Mouse (Mus musculus) lung, embryonic 14.5 days (tissue): ENCODE results near the gene Rab3il1. TPM values are rescaled to one million over a fixed set of nuclear protein-coding genes. Genes with fewer than 3 reads are reported as not detected.

Experiments
- ATAC-seq: fragments of 200-750 bp; cut with Nextera tagmentation; 2 replicates; pipeline ENCODE4 v1.8.0; 2017; ENCODE audit warnings: mild to moderate bottlenecking, moderate TSS enrichment, moderate library complexity; ENCODE audit not compliant: insufficient read depth
- DNase-seq: peaks from one replicate; pipeline ENCODE4 v3.0.0-alpha.2; 2015
- H3K27ac ChIP-seq: fragments of 300-500 bp; sonication (generic); 2 replicates; pipeline ENCODE4 v1.5.1; 2014; ENCODE audit warnings: low read depth, mild to moderate bottlenecking, moderate library complexity
- H3K27me3 ChIP-seq: fragments of 300-500 bp; sonication (generic); 2 replicates; pipeline ENCODE4 v1.6.1; 2014; ENCODE audit warnings: low read length, control low read depth; ENCODE audit not compliant: insufficient read depth
- H3K36me3 ChIP-seq: fragments of 300-500 bp; sonication (generic); 2 replicates; pipeline ENCODE4 v1.6.1; 2014; ENCODE audit warnings: control low read depth; ENCODE audit not compliant: insufficient read depth
- H3K4me1 ChIP-seq: fragments of 300-500 bp; sonication (generic); 2 replicates; pipeline ENCODE4 v1.6.1; 2014; ENCODE audit warnings: antibody characterized with exemption, control low read depth; ENCODE audit not compliant: insufficient read depth
- H3K4me2 ChIP-seq: fragments of 300-500 bp; sonication (generic); 2 replicates; pipeline ENCODE4 v1.6.1; 2014; ENCODE audit warnings: mild to moderate bottlenecking
- H3K4me3 ChIP-seq: fragments of 300-500 bp; sonication (generic); 2 replicates; pipeline ENCODE4 v1.5.1; 2014; ENCODE audit warnings: low read depth, low read length
- H3K9ac ChIP-seq: fragments of 300-500 bp; sonication (generic); 2 replicates; pipeline ENCODE4 v1.6.1; 2014
- H3K9me3 ChIP-seq: fragments of 300-500 bp; sonication (generic); 2 replicates; pipeline ENCODE4 v1.6.1; 2016; ENCODE audit warnings: low read depth, low read length, control low read depth
- CTCF ChIP-seq: IDR thresholded peaks from 2 replicates; pipeline ENCODE4 v1.5.1; 2016; ENCODE audit warnings: antibody characterized with exemption, low read depth
- WGBS: fragments of 180-500 bp; shearing (Covaris S2); extraction: QIAGEN DNeasy Blood & Tissue Kit; methylation state at CpG from one replicate; pipeline ENCODE4 v1.1.7; 2014; 5-methylcytosine and 5-hydroxymethylcytosine counted together
- polyA plus RNA-seq: library from polyadenylated mRNA; unstranded; fragments of >200 nt; fragmentation: Nextera tagmentation; extraction: Ambion mirVana; gene quantifications from 2 replicates; pipeline ENCODE4 v1.2.1, GENCODE M21; 2014

The Rab3il1 gene
- polyA plus RNA-seq: 30.9 and 34.0 TPM in 2 replicates

DNA sequence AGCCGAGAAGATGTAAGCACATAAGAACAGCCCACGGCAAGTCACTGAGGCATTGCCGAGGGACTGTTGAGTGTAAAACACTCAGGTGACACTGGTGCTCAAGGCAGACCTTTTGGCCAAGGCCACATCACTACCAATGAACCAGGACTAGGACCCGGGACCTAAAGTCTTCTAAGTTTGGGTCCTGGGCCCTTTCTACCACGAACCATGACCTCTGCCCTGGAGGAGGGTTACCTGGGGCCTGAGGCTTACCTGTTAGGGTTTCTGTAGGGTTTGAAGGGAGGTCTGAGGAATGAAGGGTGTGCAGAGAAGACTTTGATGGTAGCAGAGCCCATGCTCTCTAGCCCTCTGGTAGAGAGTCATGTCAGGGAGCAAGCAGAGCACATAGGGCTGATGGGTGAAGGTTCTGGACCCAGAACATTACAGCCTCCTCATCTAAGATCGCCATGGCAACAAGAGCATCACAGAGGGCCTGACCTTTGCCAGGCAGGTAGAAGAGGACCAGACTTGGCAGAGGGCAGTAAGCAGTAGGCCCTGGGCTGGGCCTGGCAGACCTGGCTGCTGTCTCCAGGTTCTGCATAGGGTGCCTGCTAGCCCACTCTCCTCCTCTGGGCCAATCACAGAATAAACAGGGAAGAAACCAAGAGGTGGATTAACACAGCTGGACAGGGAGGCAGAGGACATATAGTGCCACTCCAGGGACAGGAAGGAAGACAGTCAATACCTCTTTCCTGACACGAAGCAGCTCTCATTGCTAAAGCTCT is at the start of gene Rab3il1, which contains the start of gene Best1:
Gene Rab3il1, plus strand, starts transcription at position 464 of the 764 bp plus-strand sequence.
Gene Best1, minus strand, starts transcription at position 428 of the 764 bp plus-strand sequence.
- no peaks in the 10 kb centered on the region for H3K27me3 ChIP-seq
- H3K27ac ChIP-seq: no peak within 1 kb of the TSS
- no peaks in the 10 kb centered on the region for H3K4me1 ChIP-seq
- H3K36me3 ChIP-seq: no peaks in the 10 kb centered on the region
- no peak within 1 kb of the TSS for H3K9ac ChIP-seq
- H3K4me3 ChIP-seq: no peak within 1 kb of the TSS
- ATAC-seq (no peak), DNase-seq (no peak)
- H3K9me3 ChIP-seq: no peaks in the 10 kb centered on the region
- no peak within 1 kb of the TSS for H3K4me2 ChIP-seq
- 67% methylated on average over 7 of the region's 7 CpGs for WGBS
- no peak for TF ChIP-seq CTCF

DNA sequence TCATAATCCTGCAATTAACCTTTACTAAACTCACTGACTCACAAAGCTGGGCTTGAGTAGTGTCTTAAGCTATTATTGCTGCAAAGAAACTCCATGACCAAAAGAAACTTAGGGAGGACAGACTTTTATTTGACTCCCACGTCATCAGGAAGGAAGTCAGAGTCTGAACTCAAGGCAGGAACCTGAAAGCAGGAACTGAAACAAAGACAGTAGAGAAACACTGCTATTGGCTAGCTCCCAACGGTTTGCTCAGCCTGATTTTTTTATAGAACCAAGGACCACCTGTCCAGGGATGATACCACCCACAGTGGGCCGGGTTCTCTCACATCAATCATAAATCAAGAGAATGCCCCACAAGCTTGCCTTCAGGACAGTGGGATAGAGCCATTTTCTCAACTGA is 49.1 kb upstream of the Rab3il1 start:
- Histone ChIP-seq H3K4me1 (0 out of 2 replicates have a peak, but pooled peaks cover 8% of the 10 kb centered on the region), H3K27ac (no peak overlapping the region), H3K4me3 (no peak overlapping the region), H3K9me3 (no peaks in the 10 kb centered on the region), H3K9ac (no peak overlapping the region), H3K4me2 (no peak overlapping the region), H3K27me3 (no peaks in the 10 kb centered on the region), H3K36me3 (no peaks in the 10 kb centered on the region)
- ATAC-seq (no peak), DNase-seq (no peak)
- 68% methylated on average over 3 of the region's 3 CpGs for WGBS
- TF ChIP-seq CTCF: no peak

DNA sequence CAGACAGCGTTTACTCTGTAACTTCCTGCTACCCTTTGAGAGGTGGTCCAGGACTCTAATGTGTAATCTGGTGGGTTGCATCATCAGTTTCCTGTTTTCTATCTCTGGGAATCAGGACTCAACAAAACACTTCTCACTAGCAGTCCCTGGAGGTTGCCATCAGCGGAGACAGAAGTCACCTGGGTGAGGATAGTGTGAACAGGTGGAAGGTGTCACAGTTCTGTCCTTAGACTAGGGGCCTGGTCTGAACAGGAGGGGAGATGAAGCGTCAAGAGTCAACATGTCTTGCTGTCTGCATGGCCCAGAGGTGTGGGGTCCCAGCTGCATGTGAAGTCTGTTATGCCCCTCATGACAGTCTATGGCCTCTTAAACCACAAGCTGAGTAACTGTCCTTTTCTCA is 48.6 kb upstream of the Rab3il1 start:
- ATAC-seq (no peak), DNase-seq (no peak)
- H3K4me3 ChIP-seq: no peak overlapping the region
- H3K4me1 ChIP-seq: 0 out of 2 replicates have a peak, but pooled peaks cover 8% of the 10 kb centered on the region
- no peaks in the 10 kb centered on the region for H3K27me3 ChIP-seq
- no peak for TF ChIP-seq CTCF
- H3K36me3 ChIP-seq: no peaks in the 10 kb centered on the region
- WGBS: 78% methylated on average over 3 of the region's 3 CpGs
- no peaks in the 10 kb centered on the region for H3K9me3 ChIP-seq
- H3K9ac ChIP-seq: no peak overlapping the region
- H3K4me2 ChIP-seq: no peak overlapping the region
- H3K27ac ChIP-seq: no peak overlapping the region

DNA sequence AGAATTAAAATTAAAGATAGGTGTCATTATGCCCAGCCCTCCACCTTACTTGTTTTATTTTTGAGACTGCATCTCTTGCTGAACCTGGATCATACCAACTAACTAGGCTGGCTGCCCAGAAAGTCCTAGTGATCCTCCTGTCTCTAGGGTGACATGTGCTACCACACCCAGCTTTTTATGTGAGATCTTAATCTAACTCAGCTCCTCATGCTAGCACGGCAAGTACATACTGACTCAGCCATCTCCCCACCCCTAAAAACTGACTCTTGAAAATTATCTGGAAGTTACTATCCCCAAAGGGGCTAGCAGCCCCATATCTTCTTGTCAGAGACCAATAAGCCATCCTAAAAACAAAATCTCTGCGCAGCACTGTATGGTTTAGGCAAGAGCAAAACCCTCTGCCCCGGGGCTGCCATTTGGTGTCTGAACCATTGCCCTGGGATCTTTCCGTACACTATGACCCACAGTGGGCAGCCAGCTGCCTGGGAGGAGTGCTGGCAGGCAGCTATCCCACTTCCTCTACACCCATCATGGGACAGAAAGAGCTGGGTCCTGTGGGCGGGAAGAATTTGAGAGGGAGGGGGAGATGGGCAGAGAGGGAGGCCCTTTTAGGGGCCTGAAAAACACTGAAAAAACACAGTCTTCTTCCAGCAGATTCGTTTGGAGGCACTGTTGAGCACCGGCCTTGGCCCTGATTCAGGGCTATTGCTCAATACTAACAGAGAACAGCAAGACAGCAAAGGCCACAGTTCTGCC is 47.2 kb upstream of the Rab3il1 start:
- Histone ChIP-seq H3K4me1 (0 out of 2 replicates have a peak, but pooled peaks cover 8% of the 10 kb centered on the region), H3K4me3 (0 out of 2 replicates have a peak overlapping the region, but pooled peaks have one; percentile 10), H3K36me3 (no peaks in the 10 kb centered on the region), H3K4me2 (peak overlapping the region; percentile 49), H3K27me3 (no peaks in the 10 kb centered on the region), H3K27ac (peak overlapping the region; percentile 91), H3K9ac (peak overlapping the region; percentile 51), H3K9me3 (no peaks in the 10 kb centered on the region)
- DNase-seq: peak; percentile 95
- 19% methylated on average over 7 of the region's 7 CpGs for WGBS
- peak; percentile 32; the same call in 1 of the 2 replicates for TF ChIP-seq CTCF
- peak; percentile 96 for ATAC-seq

DNA sequence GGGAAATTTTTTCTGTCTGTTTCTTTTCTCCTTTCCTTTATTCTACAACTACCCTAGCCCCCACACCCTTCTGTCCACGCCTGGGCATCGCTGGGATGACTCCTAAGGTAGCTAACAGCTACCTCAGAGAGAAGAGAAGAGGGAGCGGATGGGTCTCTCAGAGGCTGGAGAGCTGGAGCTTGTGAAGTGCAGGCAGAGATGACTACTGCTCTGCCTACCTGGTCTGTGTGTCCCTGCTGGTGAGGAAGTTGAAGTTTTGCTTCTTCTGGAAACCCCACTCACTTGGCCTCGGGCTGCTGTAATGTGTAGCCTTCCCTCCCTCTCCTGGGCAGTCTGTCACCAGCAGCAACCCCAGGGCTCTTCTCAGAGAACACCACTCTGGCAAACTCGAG is 46.7 kb upstream of the Rab3il1 start:
- peak overlapping the region; percentile 49 for H3K4me2 ChIP-seq
- no peaks in the 10 kb centered on the region for H3K9me3 ChIP-seq
- WGBS: 15% methylated on average over 5 of the region's 5 CpGs
- H3K27ac ChIP-seq: peak overlapping the region; percentile 91
- H3K36me3 ChIP-seq: no peaks in the 10 kb centered on the region
- DNase-seq (peak; percentile 54), ATAC-seq (peak; percentile 76)
- H3K4me1 ChIP-seq: 0 out of 2 replicates have a peak, but pooled peaks cover 8% of the 10 kb centered on the region
- 0 out of 2 replicates have a peak overlapping the region, but pooled peaks have one; percentile 10 for H3K4me3 ChIP-seq
- peak overlapping the region; percentile 51 for H3K9ac ChIP-seq
- H3K27me3 ChIP-seq: no peaks in the 10 kb centered on the region
- no peak; the same call in 1 of the 2 replicates for TF ChIP-seq CTCF

DNA sequence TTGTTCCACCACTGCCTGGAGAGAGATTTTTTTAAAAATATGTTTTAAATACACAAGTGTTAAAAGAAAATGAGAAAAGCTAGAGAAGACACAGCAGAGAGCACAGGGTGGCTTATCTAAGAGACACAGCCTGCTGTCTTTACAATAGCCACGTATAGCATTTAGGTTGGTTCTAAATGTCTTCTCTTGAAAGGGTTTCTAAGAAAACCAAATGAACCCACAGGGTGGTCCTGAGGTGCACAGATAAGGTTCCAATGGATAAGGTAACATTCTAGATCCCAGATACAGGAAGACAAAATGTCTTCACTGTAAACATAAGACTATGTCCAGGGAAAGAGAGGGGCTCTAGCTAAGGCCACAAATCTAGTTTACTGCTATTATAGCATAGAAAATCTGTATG is 46.0 kb upstream of the Rab3il1 start:
- Histone ChIP-seq H3K4me1 (0 out of 2 replicates have a peak, but pooled peaks cover 8% of the 10 kb centered on the region), H3K36me3 (no peaks in the 10 kb centered on the region), H3K4me3 (no peak overlapping the region), H3K27ac (peak overlapping the region; percentile 91), H3K9ac (no peak overlapping the region), H3K9me3 (no peaks in the 10 kb centered on the region), H3K27me3 (no peaks in the 10 kb centered on the region), H3K4me2 (no peak overlapping the region)
- ATAC-seq (no peak), DNase-seq (no peak)
- WGBS: 45% methylated on average over 1 of the region's 1 CpGs
- TF ChIP-seq CTCF: no peak
